Mouse (Mus musculus) liver, embryonic 14.5 days (tissue): ENCODE measurements at regions not wholly inside any gene's neighbourhood (a gene's known extent, or its start where the extent isn't known, plus 50 kb on each side); places are given as distances from the start of the nearest gene placed in this dataset.

Source experiments
- ATAC-seq: fragments of 200-750 bp; cut with Nextera tagmentation; 2 replicates; pipeline ENCODE4 v1.8.0; 2017; ENCODE audit warnings: moderate number of reproducible peaks, mild to moderate bottlenecking, moderate library complexity; ENCODE audit not compliant: insufficient read depth
- DNase-seq, 3 experiments: peaks; one replicate each; pipeline ENCODE4 v3.0.0-alpha.2; 2012 to 2013; ENCODE audit warnings: low read depth in 3 of 3, low spot score in 3 of 3
- H3K27ac ChIP-seq: fragments of 300-500 bp; sonication (generic); 2 replicates; pipeline ENCODE4 v1.5.1; 2014; ENCODE audit warnings: moderate library complexity, mild to moderate bottlenecking, control low read depth, inconsistent platforms
- H3K27me3 ChIP-seq: fragments of 300-500 bp; sonication (generic); 2 replicates; pipeline ENCODE4 v1.6.1; 2014; ENCODE audit warnings: mild to moderate bottlenecking, low read length, moderate library complexity; ENCODE audit not compliant: control insufficient read depth, insufficient read depth
- H3K36me3 ChIP-seq: fragments of 300-500 bp; sonication (generic); replicated peaks from 2 replicates; pipeline ENCODE4 v1.6.1; 2014; ENCODE audit warnings: low read depth; ENCODE audit not compliant: control insufficient read depth, insufficient read depth
- H3K4me1 ChIP-seq, 2 experiments: fragments of 200-500 bp in 1 of 2; fragments of 300-500 bp in 1 of 2; sonication (generic) in 1 of 2; replicated peaks; 2 replicates each; pipeline ENCODE4 v1.6.1; 2012 to 2014; ENCODE audit warnings: antibody characterized with exemption in 1 of 2, inconsistent platforms in 1 of 2, low read length in 1 of 2; ENCODE audit not compliant: control insufficient read depth in 2 of 2, insufficient read depth in 2 of 2
- H3K4me2 ChIP-seq: fragments of 300-500 bp; sonication (generic); 2 replicates; pipeline ENCODE4 v1.6.1; 2014; ENCODE audit warnings: low read depth, mild to moderate bottlenecking, control low read depth, moderate library complexity
- H3K4me3 ChIP-seq, 2 experiments: fragments of 200-500 bp in 1 of 2; fragments of 300-500 bp in 1 of 2; sonication (generic) in 1 of 2; 2 replicates each; pipeline ENCODE4 v1.5.1; 2012 to 2014; ENCODE audit warnings: low read depth in 2 of 2, low read length in 2 of 2, mild to moderate bottlenecking in 2 of 2, control low read depth in 1 of 2, inconsistent platforms in 1 of 2, moderate library complexity in 1 of 2; ENCODE audit not compliant: insufficient read depth in 1 of 2
- H3K9ac ChIP-seq: fragments of 300-500 bp; sonication (generic); replicated peaks from 2 replicates; pipeline ENCODE4 v1.6.1; 2014; ENCODE audit warnings: mild to moderate bottlenecking, control low read depth, moderate library complexity
- H3K9me3 ChIP-seq: fragments of 300-500 bp; sonication (generic); 2 replicates; pipeline ENCODE4 v1.6.1; 2016; ENCODE audit warnings: low read length, mixed read lengths; ENCODE audit not compliant: control insufficient read depth
- CTCF ChIP-seq: IDR thresholded peaks from 2 replicates; pipeline ENCODE4 v1.5.1; 2016; ENCODE audit warnings: antibody characterized with exemption, low read depth, control low read depth
- EP300 ChIP-seq: IDR thresholded peaks from 2 replicates; pipeline ENCODE4 v1.6.1; 2016; ENCODE audit warnings: antibody characterized with exemption, low read depth
- WGBS: fragments of 180-500 bp; shearing (Covaris S2); extraction: QIAGEN DNeasy Blood & Tissue Kit; methylation state at CpG from one replicate; pipeline ENCODE4 v1.1.7; 2014; ENCODE audit not compliant: insufficient replicate concordance; 5-methylcytosine and 5-hydroxymethylcytosine counted together

DNA sequence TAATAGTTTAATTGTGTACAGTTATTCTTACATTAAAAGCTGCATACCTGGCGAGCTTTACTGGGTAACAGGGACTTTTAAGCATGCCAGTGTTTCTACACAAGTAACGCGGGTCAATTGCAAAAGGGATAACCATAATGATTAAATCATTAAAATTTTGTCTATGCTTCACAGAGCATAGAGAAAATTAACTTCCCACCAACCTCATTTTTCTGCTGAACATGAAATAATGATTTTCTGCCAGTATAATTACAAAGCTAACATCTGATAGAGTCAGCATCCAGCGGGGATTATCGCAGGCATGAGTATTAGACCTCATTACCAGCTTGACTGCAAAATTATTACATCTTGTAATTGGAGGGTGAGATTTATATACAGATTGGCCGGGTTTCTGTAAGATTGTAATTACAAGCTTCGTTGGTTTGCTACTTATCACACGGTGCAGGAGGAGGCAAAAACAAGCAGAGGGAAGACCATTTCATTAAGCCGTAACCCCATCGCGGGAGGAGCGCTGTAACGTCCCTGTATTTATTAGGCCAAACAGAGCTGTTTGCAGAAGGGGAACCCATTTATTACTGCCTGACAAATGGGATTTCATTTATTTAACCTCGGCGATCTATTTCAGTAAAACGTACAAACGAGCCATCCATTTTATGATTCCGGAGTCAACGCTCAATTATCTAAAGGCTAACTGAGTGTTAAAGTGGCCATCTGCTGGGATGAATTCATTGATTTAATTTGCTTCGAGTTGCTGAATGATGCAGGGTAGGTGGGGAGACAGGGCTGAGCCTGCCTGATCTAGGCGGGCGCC lies 143.3 kb upstream of the Irx4 start:
- 70% methylated on average over 22 of the region's 22 CpGs for WGBS
- DNase-seq, result no peak
- TF ChIP-seq CTCF, result no peak
- no peak for TF ChIP-seq EP300
- no peaks in the 10 kb centered on the region for H3K4me1 ChIP-seq
- no peak overlapping the region for H3K9ac ChIP-seq
- H3K4me3 ChIP-seq, result no peak overlapping the region
- no peak overlapping the region for H3K27ac ChIP-seq
- no peaks in the 10 kb centered on the region for H3K36me3 ChIP-seq
- H3K9me3 ChIP-seq, result no peaks in the 10 kb centered on the region
- no peak for ATAC-seq
- no peaks in the 10 kb centered on the region for H3K27me3 ChIP-seq
- H3K4me2 ChIP-seq, result no peak overlapping the region

DNA sequence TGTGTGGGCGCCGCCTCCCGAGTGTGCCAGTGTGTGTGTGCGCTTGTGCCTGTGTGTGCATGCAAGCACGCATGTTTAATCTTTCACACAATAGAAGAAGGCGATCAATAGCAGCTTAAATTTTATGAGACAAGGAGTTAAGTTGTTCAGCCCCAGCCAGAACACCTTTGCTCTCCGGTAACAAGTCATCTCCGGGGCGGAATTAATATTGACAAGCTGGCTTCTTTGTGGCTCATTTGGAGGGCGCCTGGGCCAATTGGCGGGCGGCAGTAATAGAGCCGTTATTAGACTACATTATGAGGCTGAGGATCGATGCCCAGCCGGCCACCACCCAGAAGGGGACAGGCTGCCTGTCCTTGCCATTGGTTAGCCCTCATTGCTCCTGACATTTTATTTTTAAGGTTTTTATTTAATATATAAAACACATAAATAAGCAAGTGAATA lies 142.6 kb upstream of the Irx4 start:
- Histone ChIP-seq H3K36me3 (no peaks in the 10 kb centered on the region), H3K4me3 (no peak overlapping the region), H3K9me3 (no peaks in the 10 kb centered on the region), H3K27me3 (no peaks in the 10 kb centered on the region), H3K4me1 (no peaks in the 10 kb centered on the region), H3K27ac (no peak overlapping the region), H3K9ac (no peak overlapping the region), H3K4me2 (no peak overlapping the region)
- ATAC-seq, result no peak
- DNase-seq, result no peak
- TF ChIP-seq CTCF, result no peak
- TF ChIP-seq EP300, result no peak
- WGBS, result 69% methylated on average over 15 of the region's 15 CpGs

- H3K27me3 ChIP-seq, result no peaks in the 10 kb centered on the region
- H3K4me1 ChIP-seq, result no peaks in the 10 kb centered on the region
- no peaks in the 10 kb centered on the region for H3K9me3 ChIP-seq
- no peak overlapping the region for H3K4me2 ChIP-seq
- H3K27ac ChIP-seq, result no peak overlapping the region
- DNase-seq, result no peak
- H3K36me3 ChIP-seq, result no peaks in the 10 kb centered on the region
- H3K4me3 ChIP-seq, result no peak overlapping the region
- no peak for ATAC-seq
- no peak for TF ChIP-seq CTCF
- no peak for TF ChIP-seq EP300
- no peak overlapping the region for H3K9ac ChIP-seq
- 85% methylated on average over 1 of the region's 1 CpGs for WGBS
Measured at GRCm38 (mm10) chr13:73122945-73123344, 137.3 kb upstream of the Irx4 start.

- no peaks in the 10 kb centered on the region for H3K27me3 ChIP-seq
- no peaks in the 10 kb centered on the region for H3K36me3 ChIP-seq
- no peaks in the 10 kb centered on the region for H3K4me1 ChIP-seq
- H3K9me3 ChIP-seq, result no peaks in the 10 kb centered on the region
- H3K27ac ChIP-seq, result no peak overlapping the region
- WGBS, result 51% methylated on average over 6 of the region's 6 CpGs
- TF ChIP-seq EP300, result no peak
- no peak for TF ChIP-seq CTCF
- no peak for DNase-seq
- no peak for ATAC-seq
- no peak overlapping the region for H3K4me2 ChIP-seq
- no peak overlapping the region for H3K4me3 ChIP-seq
- no peak overlapping the region for H3K9ac ChIP-seq
Measured at GRCm38 (mm10) chr13:73131270-73131669, 129.0 kb upstream of the Irx4 start.

DNA sequence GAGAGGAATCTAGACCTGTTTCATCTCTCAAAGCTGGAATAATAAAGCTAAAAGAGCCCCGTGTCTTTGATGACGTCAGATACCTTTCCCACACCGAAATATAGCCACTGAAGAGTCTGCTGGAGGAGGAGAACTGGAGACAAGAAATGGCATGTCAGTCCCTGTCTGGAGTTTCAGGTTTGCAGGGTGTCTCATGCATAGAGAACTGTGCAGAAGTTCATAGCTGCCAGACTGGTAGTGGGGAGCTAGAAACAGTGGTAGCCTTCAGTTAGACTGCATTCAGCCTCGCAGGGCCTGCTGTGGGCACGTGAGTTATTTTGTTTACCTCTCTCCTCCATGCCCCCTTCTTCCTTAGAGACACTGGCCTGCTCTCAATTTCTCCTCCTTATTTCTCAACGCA lies 127.5 kb upstream of the Irx4 start:
- Histone ChIP-seq H3K27ac (no peak overlapping the region), H3K4me3 (no peak overlapping the region), H3K4me2 (no peak overlapping the region), H3K9me3 (no peaks in the 10 kb centered on the region), H3K9ac (no peak overlapping the region), H3K27me3 (no peaks in the 10 kb centered on the region), H3K4me1 (no peaks in the 10 kb centered on the region), H3K36me3 (no peaks in the 10 kb centered on the region)
- ATAC-seq (no peak), DNase-seq (no peak)
- no peak for TF ChIP-seq EP300
- 42% methylated on average over 6 of the region's 6 CpGs for WGBS
